Mouse (Mus musculus) heart, postnatal 0 days (tissue): ENCODE results near the gene Lrrk1. TPM values are rescaled to one million over a fixed set of nuclear protein-coding genes. Genes with fewer than 3 reads are reported as not detected.
A peak's percentile ranks its signal among the peaks of the same experiment; 100 is the strongest.

Experiments used
- ATAC-seq: fragments of 200-750 bp; cut with Nextera tagmentation; 2 replicates; pipeline ENCODE4 v1.8.0; 2017; ENCODE audit warnings: low read depth, moderate number of reproducible peaks, moderate library complexity; ENCODE audit not compliant: insufficient read depth
- DNase-seq: peaks from one replicate; pipeline ENCODE4 v3.0.0-alpha.2; 2016; ENCODE audit warnings: low spot score
- H3K27ac ChIP-seq: fragments of 300-500 bp; sonication (generic); 2 replicates; pipeline ENCODE4 v1.5.1; 2014; ENCODE audit warnings: low read depth, mild to moderate bottlenecking
- H3K27me3 ChIP-seq: fragments of 300-500 bp; sonication (generic); 2 replicates; pipeline ENCODE4 v1.6.1; 2014; ENCODE audit warnings: low read length, mixed read lengths; ENCODE audit not compliant: control insufficient read depth, insufficient read depth
- H3K36me3 ChIP-seq: fragments of 300-500 bp; sonication (generic); replicated peaks from 2 replicates; pipeline ENCODE4 v1.6.1; 2014; ENCODE audit warnings: low read length, mixed read lengths; ENCODE audit not compliant: control insufficient read depth, insufficient read depth
- H3K4me1 ChIP-seq: fragments of 300-500 bp; sonication (generic); 2 replicates; pipeline ENCODE4 v1.6.1; 2014; ENCODE audit warnings: antibody characterized with exemption; ENCODE audit not compliant: control insufficient read depth, insufficient read depth
- H3K4me2 ChIP-seq: fragments of 300-500 bp; sonication (generic); 2 replicates; pipeline ENCODE4 v1.6.1; 2014; ENCODE audit warnings: low read depth, mild to moderate bottlenecking, low read length, moderate library complexity
- H3K4me3 ChIP-seq: fragments of 300-500 bp; sonication (generic); 2 replicates; pipeline ENCODE4 v1.5.1; 2014; ENCODE audit warnings: low read depth, low read length
- H3K9ac ChIP-seq: fragments of 300-500 bp; sonication (generic); replicated peaks from 2 replicates; pipeline ENCODE4 v1.6.1; 2014; ENCODE audit warnings: low read depth, low read length, mixed read lengths
- H3K9me3 ChIP-seq: fragments of 300-500 bp; sonication (generic); replicated peaks from 2 replicates; pipeline ENCODE4 v1.6.1; 2016; ENCODE audit warnings: low read length; ENCODE audit not compliant: control insufficient read depth
- CTCF ChIP-seq: IDR thresholded peaks from 2 replicates; pipeline ENCODE4 v1.5.1; 2016; ENCODE audit warnings: antibody characterized with exemption, control low read depth, low read depth
- EP300 ChIP-seq: IDR thresholded peaks from 2 replicates; pipeline ENCODE4 v1.6.1; 2016; ENCODE audit warnings: antibody characterized with exemption, low read depth
- WGBS: fragments of 180-500 bp; shearing (Covaris S2); extraction: QIAGEN DNeasy Blood & Tissue Kit; methylation state at CpG from one replicate; pipeline ENCODE4 v1.1.7; 2014; 5-methylcytosine and 5-hydroxymethylcytosine counted together
- polyA plus RNA-seq: library from polyadenylated mRNA; unstranded; fragments of >200 nt; fragmentation: Nextera tagmentation; extraction: Ambion mirVana; gene quantifications from 2 replicates; pipeline ENCODE4 v1.2.1, GENCODE M21; 2015
- total RNA-seq: library from RNA; depleted of rRNA; stranded (reverse); fragments of >200 nt; gene quantifications from 2 replicates; pipeline ENCODE4 v1.2.3, GENCODE M21; 2014; ENCODE audit warnings: low replicate concordance

The Lrrk1 gene
- total and polyA plus RNA-seq, 2 experiments from 2014 or later, result 4.1 to 10.3 TPM

DNA sequence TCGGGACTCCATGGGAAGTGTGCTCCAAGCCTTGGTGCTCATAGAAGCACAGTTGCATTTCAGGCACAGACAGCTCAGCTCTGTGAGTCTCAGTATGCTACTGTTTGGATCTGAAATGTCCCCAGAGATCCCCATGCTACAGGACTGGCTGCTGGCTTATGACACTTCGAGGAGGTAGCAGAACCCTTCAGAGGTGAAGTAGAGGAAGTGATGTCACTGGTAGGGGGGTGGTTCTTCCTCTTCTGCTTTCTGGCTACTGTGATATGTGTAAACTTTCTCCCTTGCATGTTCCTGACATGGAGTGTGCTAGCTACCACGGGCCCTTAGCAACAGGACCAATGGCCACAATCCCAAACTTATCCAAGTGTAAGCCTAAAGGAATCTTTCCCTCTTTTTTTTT lies 162.3 kb downstream of the Lrrk1 start:
- WGBS, result 62% methylated on average over 3 of the region's 3 CpGs
- H3K27ac ChIP-seq, result no peak overlapping the region
- no peak for DNase-seq
- ATAC-seq, result no peak
- no peak overlapping the region for H3K4me3 ChIP-seq
- no peaks in the 10 kb centered on the region for H3K36me3 ChIP-seq
- H3K9me3 ChIP-seq, result no peaks in the 10 kb centered on the region
- no peaks in the 10 kb centered on the region for H3K4me1 ChIP-seq
- no peaks in the 10 kb centered on the region for H3K27me3 ChIP-seq
- H3K4me2 ChIP-seq, result no peak overlapping the region
- no peak overlapping the region for H3K9ac ChIP-seq
- TF ChIP-seq EP300 (no peak), CTCF (no peak)

- no peak for ATAC-seq
- Histone ChIP-seq H3K9me3 (no peaks in the 10 kb centered on the region), H3K36me3 (no peaks in the 10 kb centered on the region), H3K27ac (no peak overlapping the region), H3K27me3 (no peaks in the 10 kb centered on the region), H3K4me3 (no peak overlapping the region), H3K9ac (no peak overlapping the region), H3K4me2 (no peak overlapping the region), H3K4me1 (no peaks in the 10 kb centered on the region)
- 92% methylated on average over 6 of the region's 6 CpGs for WGBS
- no peak for DNase-seq
- TF ChIP-seq EP300 (no peak), CTCF (no peak)
Observed at GRCm38 (mm10) chr7:66224541-66224940, 163.6 kb downstream of the Lrrk1 start.

GRCm38 (mm10) chr7:66223731-66224130 lies 164.4 kb downstream of the Lrrk1 start:
- Histone ChIP-seq H3K4me2 (no peak overlapping the region), H3K9ac (no peak overlapping the region), H3K4me3 (no peak overlapping the region), H3K27ac (no peak overlapping the region), H3K27me3 (no peaks in the 10 kb centered on the region), H3K4me1 (peaks cover 4% of the 10 kb centered on the region; the same call in 1 of the 2 replicates), H3K36me3 (no peaks in the 10 kb centered on the region), H3K9me3 (no peaks in the 10 kb centered on the region)
- ATAC-seq, result no peak
- 98% methylated on average over 1 of the region's 1 CpGs for WGBS
- no peak for TF ChIP-seq EP300
- TF ChIP-seq CTCF, result no peak
- no peak for DNase-seq

DNA sequence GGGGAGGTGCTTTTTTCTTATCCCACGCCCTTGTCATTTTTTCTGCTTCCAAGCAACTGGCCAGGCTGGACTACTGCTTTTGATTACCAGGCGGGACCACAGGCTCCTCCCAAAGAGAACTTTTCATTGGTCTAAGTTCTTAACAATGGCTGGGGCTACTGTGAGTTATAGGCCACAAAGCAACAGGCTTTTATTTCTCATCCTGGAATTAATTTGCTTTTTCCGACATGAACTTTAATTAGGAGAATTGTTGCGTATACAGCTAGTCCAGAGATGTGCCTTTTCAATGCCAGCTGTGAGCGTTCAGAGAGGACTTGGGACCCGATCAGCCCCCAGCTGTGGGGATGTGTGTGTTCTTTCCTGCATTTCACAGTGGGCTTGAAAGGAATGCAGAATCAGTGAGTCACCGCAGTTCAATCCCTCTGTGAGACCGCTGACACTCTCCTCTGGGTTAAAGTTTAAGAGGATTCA lies 165.5 kb downstream of the Lrrk1 start:
- peak overlapping the region; percentile 38; the same call in 1 of the 2 replicates for H3K27ac ChIP-seq
- no peak overlapping the region for H3K4me3 ChIP-seq
- no peaks in the 10 kb centered on the region for H3K36me3 ChIP-seq
- TF ChIP-seq EP300 (no peak), CTCF (no peak)
- no peak overlapping the region for H3K9ac ChIP-seq
- no peaks in the 10 kb centered on the region for H3K9me3 ChIP-seq
- ATAC-seq, result no peak
- no peaks in the 10 kb centered on the region for H3K27me3 ChIP-seq
- H3K4me2 ChIP-seq, result no peak overlapping the region
- H3K4me1 ChIP-seq, result peaks cover 6% of the 10 kb centered on the region; the same call in 1 of the 2 replicates
- no peak for DNase-seq
- 42% methylated on average over 8 of the region's 8 CpGs for WGBS

DNA sequence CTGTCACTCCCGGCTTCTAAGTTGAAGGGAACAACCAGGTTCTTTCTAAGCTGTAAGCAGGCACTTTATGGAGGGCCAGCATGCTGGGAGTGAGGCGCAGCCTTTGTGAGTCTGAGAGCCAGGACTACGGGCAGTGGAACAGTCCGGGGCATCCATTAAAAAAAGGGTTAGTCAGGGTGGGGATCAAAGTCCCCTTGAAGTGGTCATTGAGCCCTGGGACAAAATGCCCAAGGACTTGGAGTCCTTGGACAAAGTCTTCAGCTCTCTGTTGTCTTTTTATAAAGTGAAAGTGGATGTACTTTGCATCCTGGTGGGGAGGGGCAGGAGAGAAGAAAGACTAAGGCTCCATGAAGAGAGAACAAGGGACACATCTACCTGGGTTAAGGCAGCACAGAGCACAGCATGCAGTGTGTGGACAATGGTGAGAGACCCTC lies 168.3 kb downstream of the Lrrk1 start:
- no peak for ATAC-seq
- no peak overlapping the region for H3K27ac ChIP-seq

More for the DNA sequence above, 168.3 kb downstream of the Lrrk1 start:
- H3K9ac ChIP-seq, result no peak overlapping the region
- TF ChIP-seq CTCF, result no peak
- no peak for TF ChIP-seq EP300
- H3K36me3 ChIP-seq, result no peaks in the 10 kb centered on the region
- DNase-seq, result no peak
- H3K9me3 ChIP-seq, result no peaks in the 10 kb centered on the region
- no peaks in the 10 kb centered on the region for H3K27me3 ChIP-seq
- H3K4me2 ChIP-seq, result no peak overlapping the region
- H3K4me3 ChIP-seq, result no peak overlapping the region
- H3K4me1 ChIP-seq, result peaks cover 16% of the 10 kb centered on the region; the same call in 1 of the 2 replicates
- 81% methylated on average over 4 of the region's 4 CpGs for WGBS
